Mouse (Mus musculus): ENCODE results near the gene Cnbd2.

GRCm38 (mm10) chr2:156313153-156313552 lies 1.1 kb downstream of the Cnbd2 start:
- no peak for TF ChIP-seq POLR2A (IDR thresholded peaks at IDR 0.05; ENCODE audit: insufficient read depth, low read depth, low read length)
- TF ChIP-seq CTCF (IDR thresholded peaks at IDR 0.05; ENCODE audit: insufficient read depth, low read depth, low read length): no peak
